Mouse (Mus musculus) liver, embryonic 16.5 days (tissue): ENCODE data around the gene Pdzd3. TPM values are rescaled to one million over a fixed set of nuclear protein-coding genes. Genes with fewer than 3 reads are reported as not detected.
"Not testable (repeated sequence)": the region's sequence is repeated elsewhere in the genome, so short reads cannot be mapped to it uniquely, and the experiment has no call there.

Experiments
- ATAC-seq: fragments of 200-750 bp; cut with Nextera tagmentation; 2 replicates; pipeline ENCODE4 v1.8.0; 2017; ENCODE audit warnings: low read depth, mild to moderate bottlenecking, moderate number of reproducible peaks, moderate library complexity
- H3K27ac ChIP-seq: fragments of 300-500 bp; sonication (generic); 2 replicates; pipeline ENCODE4 v1.5.1; 2014; ENCODE audit warnings: mild to moderate bottlenecking, low read length
- H3K27me3 ChIP-seq: fragments of 300-500 bp; sonication (generic); 2 replicates; pipeline ENCODE4 v1.6.1; 2014; ENCODE audit warnings: low read depth, low read length, mixed read lengths; ENCODE audit not compliant: control insufficient read depth, insufficient read depth
- H3K36me3 ChIP-seq: fragments of 300-500 bp; sonication (generic); 2 replicates; pipeline ENCODE4 v1.6.1; 2014; ENCODE audit warnings: mild to moderate bottlenecking; ENCODE audit not compliant: control insufficient read depth, insufficient read depth
- H3K4me1 ChIP-seq: fragments of 300-500 bp; sonication (generic); 2 replicates; pipeline ENCODE4 v1.6.1; 2014; ENCODE audit warnings: low read depth, low read length, mixed read lengths; ENCODE audit not compliant: control insufficient read depth
- H3K4me2 ChIP-seq: fragments of 300-500 bp; sonication (generic); 2 replicates; pipeline ENCODE4 v1.6.1; 2014; ENCODE audit warnings: low read depth, low read length, mixed read lengths
- H3K4me3 ChIP-seq: fragments of 300-500 bp; sonication (generic); 2 replicates; pipeline ENCODE4 v1.5.1; 2014; ENCODE audit warnings: low read depth, mild to moderate bottlenecking, low read length
- H3K9ac ChIP-seq: fragments of 300-500 bp; sonication (generic); 2 replicates; pipeline ENCODE4 v1.6.1; 2014; ENCODE audit warnings: low read depth, low read length
- H3K9me3 ChIP-seq: fragments of 300-500 bp; sonication (generic); replicated peaks from 2 replicates; pipeline ENCODE4 v1.6.1; 2016; ENCODE audit warnings: low read length; ENCODE audit not compliant: control insufficient read depth
- WGBS: fragments of 180-500 bp; shearing (Covaris S2); extraction: QIAGEN DNeasy Blood & Tissue Kit; methylation state at CpG from one replicate; pipeline ENCODE4 v1.1.7; 2014; ENCODE audit not compliant: insufficient replicate concordance; 5-methylcytosine and 5-hydroxymethylcytosine counted together
- polyA plus RNA-seq: library from polyadenylated mRNA; unstranded; fragments of >200 nt; fragmentation: Nextera tagmentation; extraction: Ambion mirVana; gene quantifications from 2 replicates; pipeline ENCODE4 v1.2.1, GENCODE M21; 2015

Gene Pdzd3
- polyA plus RNA-seq, result 0.04 and 0.14 TPM in 2 replicates

DNA sequence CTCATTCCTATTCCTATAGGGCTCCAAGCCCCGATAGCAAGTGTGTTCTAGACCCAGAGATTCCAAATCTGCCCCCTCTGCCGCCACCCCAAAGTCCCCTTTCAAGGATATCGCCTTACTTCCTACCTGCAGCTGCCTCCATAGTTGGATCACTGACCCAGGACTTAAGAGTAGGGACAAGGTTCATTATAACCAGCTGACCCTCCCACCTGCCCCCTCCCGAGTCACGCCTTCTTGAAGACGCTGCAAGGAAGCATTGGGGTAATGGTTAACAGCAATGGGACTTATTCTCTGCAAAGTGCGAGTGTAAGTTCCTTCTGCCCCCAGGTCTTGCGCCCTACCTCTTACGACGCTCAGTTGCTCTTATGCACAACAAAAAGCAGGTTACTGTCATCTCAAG lies at the start of gene Pdzd3:
Gene Pdzd3, minus strand, starts transcription at position 158 of the 400 bp plus-strand sequence.
- H3K27me3 ChIP-seq, result no peaks in the 10 kb centered on the region
- ATAC-seq, result no peak
- H3K9me3 ChIP-seq, result no peaks in the 10 kb centered on the region
- no peak within 1 kb of the TSS for H3K9ac ChIP-seq
- H3K4me2 ChIP-seq, result no peak within 1 kb of the TSS
- 68% methylated on average over 10 of the region's 10 CpGs for WGBS
- H3K27ac ChIP-seq, result no peak within 1 kb of the TSS
- no peaks in the 10 kb centered on the region for H3K36me3 ChIP-seq
- no peak within 1 kb of the TSS for H3K4me3 ChIP-seq
- peaks cover 5% of the 10 kb centered on the region for H3K4me1 ChIP-seq

DNA sequence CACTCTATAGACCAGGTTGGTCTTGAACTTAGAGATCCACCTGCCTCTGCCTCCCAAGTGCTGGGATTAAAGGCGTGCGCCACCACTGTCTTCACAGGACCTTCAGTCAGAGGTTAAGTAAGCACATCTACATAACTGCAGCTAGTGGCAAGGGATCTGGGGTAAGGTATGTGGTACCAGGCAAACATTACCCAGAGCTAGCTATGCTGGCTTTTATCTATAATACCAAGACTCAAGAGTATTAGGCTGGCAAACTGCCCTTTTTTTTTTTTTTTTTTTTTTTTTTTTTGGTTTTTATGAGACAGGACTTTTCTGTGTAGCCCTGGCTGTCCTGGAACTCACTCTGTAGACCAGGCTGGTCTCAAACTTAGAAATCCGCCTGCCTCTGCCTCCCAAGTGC lies 48.7 kb upstream of the Pdzd3 start:
- WGBS, result 83% methylated on average over 3 of the region's 3 CpGs
- Histone ChIP-seq H3K4me1 (peaks cover 15% of the 10 kb centered on the region), H3K36me3 (peaks cover 55% of the 10 kb centered on the region)
- H3K27me3 ChIP-seq, H3K4me2 ChIP-seq, ATAC-seq, H3K9me3 ChIP-seq, H3K27ac ChIP-seq, H3K4me3 ChIP-seq, H3K9ac ChIP-seq: not testable (repeated sequence)

DNA sequence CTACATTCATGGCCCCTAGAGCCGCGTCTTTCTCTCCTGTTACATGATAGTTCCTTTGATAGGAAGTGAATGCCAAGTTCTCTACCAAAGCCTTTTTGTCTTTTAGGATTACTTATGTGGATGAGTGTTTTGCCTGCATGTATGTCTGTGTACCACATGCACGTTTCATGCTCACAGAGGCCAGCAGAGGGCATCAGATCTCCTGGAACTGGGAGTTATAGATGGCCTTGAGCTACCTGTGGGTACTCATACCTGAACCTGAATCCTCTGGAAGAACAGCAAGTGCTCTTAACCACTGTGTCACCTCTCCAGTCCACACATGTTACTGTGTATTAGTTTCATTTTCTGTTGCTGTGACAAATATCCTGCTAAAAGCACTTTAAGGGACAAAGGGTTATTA lies 41.2 kb upstream of the Pdzd3 start:
- no peak overlapping the region for H3K27ac ChIP-seq
- no peaks in the 10 kb centered on the region for H3K27me3 ChIP-seq
- H3K9ac ChIP-seq, result no peak overlapping the region
- H3K4me2 ChIP-seq, result no peak overlapping the region
- H3K4me3 ChIP-seq, result no peak overlapping the region
- H3K9me3 ChIP-seq, result no peaks in the 10 kb centered on the region
- H3K4me1 ChIP-seq, result peaks cover 19% of the 10 kb centered on the region
- 63% methylated on average over 3 of the region's 3 CpGs for WGBS
- ATAC-seq, result no peak
- peaks cover 47% of the 10 kb centered on the region for H3K36me3 ChIP-seq

DNA sequence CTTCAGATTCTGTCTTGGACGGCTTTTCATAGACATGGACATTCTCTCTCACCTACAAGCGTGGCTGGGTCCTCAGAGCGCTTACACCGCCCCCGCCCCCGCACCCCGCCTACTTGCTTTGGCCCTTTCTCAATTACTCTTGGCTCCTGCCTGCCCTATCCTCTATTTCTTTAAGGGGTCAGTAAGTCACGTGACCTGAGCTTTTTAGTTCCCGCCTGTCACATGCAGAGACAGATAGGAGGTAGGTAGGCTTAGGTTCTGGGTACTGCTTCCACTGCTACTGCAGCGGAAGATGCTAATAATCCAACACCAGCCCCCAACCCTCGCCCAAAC lies 37.7 kb upstream of the Pdzd3 start:
- H3K9me3 ChIP-seq, result no peaks in the 10 kb centered on the region
- H3K4me1 ChIP-seq, result peaks cover 36% of the 10 kb centered on the region
- ATAC-seq, result peak; percentile 40
- peaks cover 27% of the 10 kb centered on the region for H3K36me3 ChIP-seq
- peak overlapping the region; percentile 75 for H3K4me3 ChIP-seq
- H3K9ac ChIP-seq, result peak overlapping the region; percentile 95
- H3K27ac ChIP-seq, result peak overlapping the region; percentile 96
- H3K4me2 ChIP-seq, result peak overlapping the region; percentile 88
- no peaks in the 10 kb centered on the region; the same call in 1 of the 2 replicates for H3K27me3 ChIP-seq
- WGBS, result 5% methylated on average over 11 of the region's 11 CpGs

DNA sequence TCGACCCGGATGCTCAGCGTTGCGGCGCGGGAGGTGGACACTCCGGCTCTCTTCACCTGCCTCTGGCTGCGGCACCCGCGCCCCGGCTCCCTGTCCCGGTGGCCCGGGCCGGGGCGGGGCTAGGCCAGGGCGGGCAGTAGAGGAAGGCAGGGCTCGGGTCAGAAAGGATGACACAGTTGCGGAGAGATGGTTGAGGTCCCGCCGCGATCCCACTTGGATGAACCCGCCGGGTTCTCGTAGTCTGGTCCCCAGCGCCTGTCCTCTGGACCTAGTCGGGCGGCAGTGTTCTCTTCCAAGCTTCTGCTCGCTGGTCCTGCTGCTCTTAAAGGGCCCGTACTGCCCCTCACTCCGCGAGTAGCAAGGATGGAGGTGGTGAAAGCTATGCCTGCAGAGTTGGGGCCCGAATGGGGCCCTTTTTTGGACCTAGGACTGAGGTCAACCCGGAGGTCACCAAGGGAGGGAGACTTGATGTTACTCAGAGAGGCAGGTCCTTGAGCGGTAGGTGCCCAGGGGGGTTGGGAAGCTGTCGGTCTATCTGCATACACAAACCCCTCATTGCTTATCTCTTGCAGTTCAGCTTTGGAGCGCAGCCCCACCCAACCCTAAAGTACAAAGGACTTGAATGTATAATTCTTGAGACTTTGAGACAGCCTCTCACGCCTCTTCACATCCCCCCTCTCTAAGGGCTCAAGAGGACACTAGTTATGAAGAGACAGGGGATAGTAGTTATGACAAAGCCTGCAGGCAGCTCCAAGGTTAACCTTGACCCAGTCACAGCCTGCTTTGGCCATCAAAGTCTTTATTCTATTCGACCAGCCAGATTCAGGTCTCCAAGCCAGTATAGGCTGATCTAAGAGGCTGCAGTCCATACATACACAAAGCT lies 37.0 kb upstream of the Pdzd3 start, which contains the start of gene Abcg4:
Gene Abcg4, minus strand, starts transcription at position 540 of the 883 bp plus-strand sequence.
- Histone ChIP-seq H3K36me3 (peaks cover 22% of the 10 kb centered on the region), H3K27ac (peak within 1 kb of the TSS; percentile 96), H3K4me3 (peak within 1 kb of the TSS; percentile 75), H3K4me1 (peaks cover 36% of the 10 kb centered on the region), H3K9me3 (no peaks in the 10 kb centered on the region), H3K27me3 (no peaks in the 10 kb centered on the region; the same call in 1 of the 2 replicates), H3K9ac (peak within 1 kb of the TSS; percentile 95), H3K4me2 (peak within 1 kb of the TSS; percentile 88)
- ATAC-seq, result peak; percentile 85
- WGBS, result 1% methylated on average over 38 of the region's 38 CpGs

DNA sequence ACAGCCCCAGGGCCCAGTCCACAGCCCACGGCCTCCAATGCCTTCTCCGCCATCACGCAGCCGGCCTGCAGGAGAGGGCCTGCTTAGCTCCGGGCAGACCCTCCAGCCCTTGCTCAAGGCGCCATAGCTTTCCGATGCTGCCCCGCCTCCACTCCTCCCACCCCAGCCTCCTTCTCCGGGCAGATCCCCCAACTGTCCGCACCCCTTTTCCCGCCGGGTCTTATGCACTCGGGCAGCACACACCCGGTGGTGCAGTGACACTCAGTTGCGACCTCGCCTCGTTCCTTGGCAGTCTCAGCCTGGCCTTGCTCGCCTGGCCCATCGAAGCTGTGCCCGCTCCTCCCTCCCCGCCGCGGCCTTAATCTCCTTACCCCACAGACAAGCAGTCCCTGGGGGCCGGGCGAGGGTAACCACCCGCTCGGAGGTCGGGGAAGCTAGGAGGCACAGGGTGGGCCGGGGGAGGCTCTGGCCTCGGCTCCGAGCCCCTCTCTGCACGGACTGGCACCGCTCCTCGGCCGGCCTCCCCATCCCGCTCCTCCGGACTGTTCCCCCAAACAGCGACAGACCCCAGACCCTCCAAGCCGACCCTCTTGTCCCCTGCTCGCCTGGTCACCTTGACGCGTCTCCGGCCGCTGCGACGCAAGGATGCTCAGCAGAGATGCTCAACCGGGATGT lies 36.3 kb upstream of the Pdzd3 start:
- no peaks in the 10 kb centered on the region; the same call in 1 of the 2 replicates for H3K27me3 ChIP-seq
- 2% methylated on average over 47 of the region's 47 CpGs for WGBS
- peak; percentile 28 for ATAC-seq
- H3K4me3 ChIP-seq, result peak overlapping the region; percentile 75
- peak overlapping the region; percentile 88 for H3K4me2 ChIP-seq
- H3K9me3 ChIP-seq, result no peaks in the 10 kb centered on the region
- peak overlapping the region; percentile 95 for H3K9ac ChIP-seq
- H3K27ac ChIP-seq, result peak overlapping the region; percentile 96
- H3K4me1 ChIP-seq, result peaks cover 34% of the 10 kb centered on the region
- peaks cover 14% of the 10 kb centered on the region for H3K36me3 ChIP-seq

DNA sequence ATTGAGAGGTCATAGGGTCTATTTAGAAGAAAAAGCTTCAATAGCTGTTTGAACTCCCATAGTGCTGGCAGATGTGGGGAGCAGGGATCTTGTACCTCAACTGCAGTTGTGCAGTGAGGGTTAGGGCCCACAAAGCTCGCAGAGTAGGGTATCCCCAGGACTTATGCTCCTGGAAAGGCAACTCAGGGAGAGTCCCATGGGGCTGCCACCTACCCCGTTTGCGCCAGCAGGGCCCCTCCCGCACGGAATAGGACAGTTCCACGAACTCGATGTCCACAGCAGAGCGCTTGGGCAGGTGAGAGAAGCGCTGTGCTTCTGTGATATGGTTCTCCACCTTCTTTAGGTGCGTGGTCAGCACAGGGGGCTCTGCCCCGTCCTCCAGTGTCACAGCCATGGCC lies 35.7 kb upstream of the Pdzd3 start:
- Histone ChIP-seq H3K27ac (peak overlapping the region; percentile 96), H3K4me2 (peak overlapping the region; percentile 88), H3K9ac (peak overlapping the region; percentile 95), H3K27me3 (no peaks in the 10 kb centered on the region; the same call in 1 of the 2 replicates), H3K4me1 (peaks cover 34% of the 10 kb centered on the region), H3K9me3 (no peaks in the 10 kb centered on the region), H3K4me3 (peak overlapping the region; percentile 75), H3K36me3 (peaks cover 14% of the 10 kb centered on the region)
- 6% methylated on average over 11 of the region's 11 CpGs for WGBS
- ATAC-seq, result no peak

DNA sequence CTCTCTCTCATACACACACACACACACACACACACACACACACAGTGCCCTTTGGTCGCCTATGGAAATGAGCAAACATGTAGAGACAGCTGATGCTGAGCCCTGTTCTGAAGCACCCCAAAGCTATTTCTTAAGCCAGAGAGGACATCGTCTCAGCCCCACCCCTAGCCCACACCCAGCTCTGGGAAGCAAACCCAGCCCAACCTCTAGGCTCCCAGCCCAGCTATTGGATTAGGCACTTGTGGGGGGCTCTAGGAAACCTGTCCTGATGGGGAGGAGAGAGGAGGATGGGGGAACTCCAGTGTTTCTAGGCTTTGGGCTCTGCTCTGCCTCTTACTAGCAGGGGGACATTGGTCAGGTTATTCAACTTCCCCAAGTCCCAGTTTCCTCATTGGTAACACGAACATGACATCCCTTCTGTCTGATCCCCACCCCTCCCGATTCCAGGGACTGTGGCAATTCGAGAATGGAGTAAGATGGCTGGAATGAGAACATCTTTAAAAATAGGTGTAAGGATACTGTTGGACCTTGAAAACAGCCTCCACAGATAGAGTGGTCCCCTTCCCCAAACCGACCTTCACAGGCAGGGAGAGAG lies 35.1 kb upstream of the Pdzd3 start:
- Histone ChIP-seq H3K9me3 (no peaks in the 10 kb centered on the region), H3K9ac (peak overlapping the region; percentile 95), H3K4me1 (peaks cover 34% of the 10 kb centered on the region), H3K4me2 (peak overlapping the region; percentile 88), H3K36me3 (peaks cover 17% of the 10 kb centered on the region), H3K27me3 (no peaks in the 10 kb centered on the region; the same call in 1 of the 2 replicates), H3K27ac (peak overlapping the region; percentile 96), H3K4me3 (peak overlapping the region; percentile 75)
- ATAC-seq, result peak; percentile 56
- WGBS, result 9% methylated on average over 6 of the region's 6 CpGs
